Mouse (Mus musculus): ENCODE measurements around the gene Eif2b2.

Eif2b2 gene

GRCm38 (mm10) chr12:85256074-85256751 lies 36.9 kb downstream of the Eif2b2 start:
- DNase-seq (ENCODE audit: low spot score) = no peak

GRCm38 (mm10) chr12:85257008-85257639 lies 37.8 kb downstream of the Eif2b2 start:
- DNase-seq (ENCODE audit: low spot score) = no peak

- DNase-seq (ENCODE audit: low spot score) = no peak
These were observed 43.2 kb downstream of the Eif2b2 start for GRCm38 (mm10) chr12:85262489-85262888.

- no peak for DNase-seq (ENCODE audit: low spot score)
These were observed 43.9 kb downstream of the Eif2b2 start for GRCm38 (mm10) chr12:85263190-85263589.

- DNase-seq (ENCODE audit: low spot score) = no peak
These were observed 45.2 kb downstream of the Eif2b2 start for GRCm38 (mm10) chr12:85264531-85264930.

GRCm38 (mm10) chr12:85264940-85265339 lies 45.7 kb downstream of the Eif2b2 start:
- DNase-seq (ENCODE audit: low spot score) = no peak

GRCm38 (mm10) chr12:85266248-85266647 lies 47.0 kb downstream of the Eif2b2 start:
- no peak for DNase-seq (ENCODE audit: low spot score)

GRCm38 (mm10) chr12:85269821-85270220 lies 50.5 kb downstream of the Eif2b2 start:
- DNase-seq (ENCODE audit: low spot score) = no peak

- peak; percentile 76 for DNase-seq (ENCODE audit: low spot score)
These were observed 51.0 kb downstream of the Eif2b2 start, which contains the start of gene Mlh3 for GRCm38 (mm10) chr12:85270319-85270718. Gene Mlh3 (minus strand): TSS chr12:85270599.

GRCm38 (mm10) chr12:85271132-85271842 lies 52.0 kb downstream of the Eif2b2 start:
- no peak for DNase-seq (ENCODE audit: low spot score)

- DNase-seq (ENCODE audit: low spot score) = no peak
These were observed 52.5 kb downstream of the Eif2b2 start for GRCm38 (mm10) chr12:85271843-85272206.

- DNase-seq (ENCODE audit: low spot score) = no peak
These were observed 54.2 kb downstream of the Eif2b2 start for GRCm38 (mm10) chr12:85273508-85273907.

Data from left cerebral cortex, adult 11 months (tissue).